Mouse (Mus musculus): ENCODE measurements around the gene Plet1.

DNA sequence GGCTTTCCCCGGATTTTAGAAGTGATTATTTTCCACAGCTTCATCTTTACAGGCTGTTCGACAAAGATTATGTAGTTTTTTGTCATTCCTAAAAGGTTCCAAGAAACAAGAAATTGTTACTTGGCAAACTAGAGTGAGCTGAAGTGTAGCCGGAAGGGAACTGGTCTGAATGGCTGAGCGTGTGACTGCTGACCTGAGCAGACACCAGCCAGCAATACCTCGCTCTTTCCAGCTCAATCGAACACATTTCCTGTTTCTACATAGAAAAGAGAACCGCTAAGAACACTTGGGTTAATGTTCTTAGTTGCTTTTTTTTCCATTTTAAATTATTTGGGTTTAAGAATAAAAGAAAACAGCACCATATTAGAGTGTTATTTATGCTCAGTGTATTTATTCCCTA lies 45.8 kb downstream of the Plet1 start:
- TF ChIP-seq CTCF (IDR thresholded peaks at IDR 0.05; ENCODE audit: low read depth) (no peak), EP300 (optimal IDR thresholded peaks at IDR 0.05) (no peak)

Measured in stomach, postnatal 0 days (tissue).